Mouse (Mus musculus): ENCODE results near the gene Lsamp. TPM values are rescaled to one million over a fixed set of nuclear protein-coding genes. Genes with fewer than 3 reads are reported as not detected.

Gene Lsamp
- polyA plus RNA-seq, 1 experiment from 2014 or later, result 0.68 TPM

DNA sequence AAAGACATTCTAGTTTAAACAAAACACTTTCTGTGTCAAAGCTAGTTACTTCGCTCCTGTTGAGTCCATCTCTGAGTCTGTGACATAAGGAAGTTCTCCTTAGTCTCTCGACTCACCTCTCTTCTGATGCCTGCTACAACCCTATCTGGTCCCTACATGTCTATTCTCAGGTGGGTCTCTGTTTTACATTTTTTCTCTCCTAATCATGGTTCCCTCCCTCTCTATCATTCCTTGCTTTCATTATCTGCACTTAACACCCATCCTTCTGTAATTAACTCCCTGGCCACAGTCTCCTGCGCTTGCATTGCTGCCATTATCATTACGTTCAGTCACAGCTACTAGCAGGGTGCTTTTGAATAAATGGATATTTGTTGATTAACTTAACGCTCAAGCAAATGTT lies 726.3 kb downstream of the Lsamp start:
- Histone ChIP-seq H3K27ac (ENCODE audit: low read length) (no peak overlapping the region), H3K36me3 (ENCODE audit: control insufficient read depth, insufficient read depth) (no peaks in the 10 kb centered on the region), H3K27me3 (ENCODE audit: control insufficient read depth, insufficient read depth, low read length) (no peaks in the 10 kb centered on the region), H3K9ac (ENCODE audit: low read length) (no peak overlapping the region), H3K9me3 (replicated peaks; ENCODE audit: control insufficient read depth, low read length) (no peaks in the 10 kb centered on the region), H3K4me1 (ENCODE audit: control insufficient read depth, insufficient read depth, low read length) (no peaks in the 10 kb centered on the region), H3K4me2 (ENCODE audit: low read depth, low read length) (no peak overlapping the region), H3K4me3 (ENCODE audit: low read length) (no peak overlapping the region)
- 72% methylated on average over 5 of the region's 5 CpGs for WGBS
- no peak for ATAC-seq (replicated peaks; ENCODE audit: extremely low read depth, insufficient read depth, low FRiP score)

DNA sequence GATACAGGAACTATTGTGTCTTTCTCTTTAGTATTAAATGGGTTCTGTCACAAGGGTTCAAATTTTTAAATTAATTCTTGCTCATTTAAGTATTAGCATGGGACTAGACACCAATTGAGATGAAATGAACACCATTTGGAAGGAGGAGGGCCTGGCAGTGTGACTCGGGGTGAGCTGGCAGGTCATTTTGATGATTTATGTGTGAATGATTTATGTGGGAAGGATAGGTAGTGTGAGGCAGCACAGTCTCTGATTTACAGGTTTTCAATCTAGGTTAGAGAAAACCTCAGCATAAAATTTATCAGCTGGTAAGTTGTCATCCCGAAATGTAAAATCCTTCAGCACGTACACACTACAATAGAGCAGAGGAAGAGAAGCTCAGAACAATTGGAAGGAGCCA lies 729.6 kb downstream of the Lsamp start:
- Histone ChIP-seq H3K4me1 (ENCODE audit: control insufficient read depth, insufficient read depth, low read length) (no peaks in the 10 kb centered on the region), H3K27ac (ENCODE audit: low read length) (no peak overlapping the region), H3K36me3 (ENCODE audit: control insufficient read depth, insufficient read depth) (no peaks in the 10 kb centered on the region), H3K4me3 (ENCODE audit: low read length) (no peak overlapping the region), H3K9ac (ENCODE audit: low read length) (no peak overlapping the region), H3K9me3 (replicated peaks; ENCODE audit: control insufficient read depth, low read length) (no peaks in the 10 kb centered on the region), H3K4me2 (ENCODE audit: low read depth, low read length) (no peak overlapping the region), H3K27me3 (ENCODE audit: control insufficient read depth, insufficient read depth, low read length) (no peaks in the 10 kb centered on the region)
- WGBS, result 72% methylated on average over 3 of the region's 3 CpGs
- no peak for ATAC-seq (replicated peaks; ENCODE audit: extremely low read depth, insufficient read depth, low FRiP score)

- H3K9me3 ChIP-seq (replicated peaks; ENCODE audit: control insufficient read depth, low read length), result no peaks in the 10 kb centered on the region
- no peaks in the 10 kb centered on the region for H3K36me3 ChIP-seq (ENCODE audit: control insufficient read depth, insufficient read depth)
- no peak overlapping the region for H3K4me2 ChIP-seq (ENCODE audit: low read depth, low read length)
- no peak overlapping the region for H3K4me3 ChIP-seq (ENCODE audit: low read length)
- no peaks in the 10 kb centered on the region for H3K4me1 ChIP-seq (ENCODE audit: control insufficient read depth, insufficient read depth, low read length)
- no peak for ATAC-seq (replicated peaks; ENCODE audit: extremely low read depth, insufficient read depth, low FRiP score)
- whole genome bisulfite sequencing, result 36% methylated on average over 6 of the region's 6 CpGs
- no peak overlapping the region for H3K9ac ChIP-seq (ENCODE audit: low read length)
- H3K27me3 ChIP-seq (ENCODE audit: control insufficient read depth, insufficient read depth, low read length), result no peaks in the 10 kb centered on the region
- H3K27ac ChIP-seq (ENCODE audit: low read length), result no peak overlapping the region
Measured at GRCm38 (mm10) chr16:40739015-40739414, 754.9 kb downstream of the Lsamp start.

DNA sequence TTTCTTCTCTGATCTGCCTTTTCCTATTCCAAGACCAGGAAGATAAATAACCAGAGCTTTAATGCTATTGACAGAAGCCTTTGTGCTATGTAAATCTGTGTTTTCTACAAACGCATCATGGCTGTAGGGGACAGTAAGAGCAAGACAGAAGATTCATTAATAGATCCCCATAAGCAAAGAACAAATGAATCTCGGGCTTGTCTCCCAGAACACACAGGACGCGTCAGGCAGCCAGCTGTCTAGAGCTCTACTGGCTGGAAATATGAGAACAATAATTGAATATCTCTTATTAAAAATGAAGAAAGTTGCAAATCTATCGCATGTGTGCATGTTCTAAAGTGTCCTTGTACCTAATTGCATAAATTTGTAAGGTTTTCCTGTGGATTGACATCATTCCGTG lies 755.6 kb downstream of the Lsamp start:
- WGBS, result 85% methylated on average over 6 of the region's 6 CpGs
- Histone ChIP-seq H3K27ac (ENCODE audit: low read length) (no peak overlapping the region), H3K9me3 (replicated peaks; ENCODE audit: control insufficient read depth, low read length) (no peaks in the 10 kb centered on the region), H3K4me1 (ENCODE audit: control insufficient read depth, insufficient read depth, low read length) (no peaks in the 10 kb centered on the region), H3K36me3 (ENCODE audit: control insufficient read depth, insufficient read depth) (no peaks in the 10 kb centered on the region), H3K27me3 (ENCODE audit: control insufficient read depth, insufficient read depth, low read length) (no peaks in the 10 kb centered on the region), H3K4me2 (ENCODE audit: low read depth, low read length) (no peak overlapping the region), H3K9ac (ENCODE audit: low read length) (no peak overlapping the region), H3K4me3 (ENCODE audit: low read length) (no peak overlapping the region)
- no peak for ATAC-seq (replicated peaks; ENCODE audit: extremely low read depth, insufficient read depth, low FRiP score)

- no peak overlapping the region for H3K4me2 ChIP-seq (ENCODE audit: low read depth, low read length)
- no peaks in the 10 kb centered on the region for H3K36me3 ChIP-seq (ENCODE audit: control insufficient read depth, insufficient read depth)
- no peak overlapping the region for H3K27ac ChIP-seq (ENCODE audit: low read length)
- H3K4me3 ChIP-seq (ENCODE audit: low read length), result no peak overlapping the region
- WGBS, result 68% methylated on average over 8 of the region's 8 CpGs
- H3K4me1 ChIP-seq (ENCODE audit: control insufficient read depth, insufficient read depth, low read length), result no peaks in the 10 kb centered on the region
- H3K9ac ChIP-seq (ENCODE audit: low read length), result no peak overlapping the region
- no peak for ATAC-seq (replicated peaks; ENCODE audit: extremely low read depth, insufficient read depth, low FRiP score)
- H3K9me3 ChIP-seq (replicated peaks; ENCODE audit: control insufficient read depth, low read length), result no peaks in the 10 kb centered on the region
- no peaks in the 10 kb centered on the region for H3K27me3 ChIP-seq (ENCODE audit: control insufficient read depth, insufficient read depth, low read length)
Measured at GRCm38 (mm10) chr16:40740273-40740672, 756.1 kb downstream of the Lsamp start.

DNA sequence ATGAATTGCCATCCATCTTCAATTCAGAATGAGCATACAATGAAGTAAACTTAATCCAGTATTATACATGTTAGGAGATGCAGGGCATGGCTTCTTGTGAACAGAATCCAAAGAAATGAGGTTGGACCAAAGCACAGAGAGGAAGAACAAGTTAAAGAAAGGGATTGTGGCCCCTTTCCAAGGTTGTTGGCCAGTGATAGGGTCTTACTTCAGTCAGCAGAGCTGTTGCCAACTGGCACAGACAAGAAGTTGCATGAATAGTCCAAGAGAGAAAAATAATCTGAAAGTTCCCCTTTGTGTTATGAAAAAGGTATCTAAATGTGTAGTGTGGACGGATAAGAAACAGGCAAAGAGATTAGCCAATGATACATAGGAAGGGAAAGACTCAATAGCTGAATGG lies 843.0 kb downstream of the Lsamp start:
- H3K9me3 ChIP-seq (replicated peaks; ENCODE audit: control insufficient read depth, low read length), result no peaks in the 10 kb centered on the region
- no peaks in the 10 kb centered on the region for H3K4me1 ChIP-seq (ENCODE audit: control insufficient read depth, insufficient read depth, low read length)
- no peak overlapping the region for H3K9ac ChIP-seq (ENCODE audit: low read length)
- no peak overlapping the region for H3K4me2 ChIP-seq (ENCODE audit: low read depth, low read length)
- H3K27me3 ChIP-seq (ENCODE audit: control insufficient read depth, insufficient read depth, low read length), result no peaks in the 10 kb centered on the region
- no peak overlapping the region for H3K27ac ChIP-seq (ENCODE audit: low read length)
- ATAC-seq (replicated peaks; ENCODE audit: extremely low read depth, insufficient read depth, low FRiP score), result peak; percentile 67
- H3K4me3 ChIP-seq (ENCODE audit: low read length), result no peak overlapping the region
- 28% methylated on average over 1 of the region's 1 CpGs for WGBS
- H3K36me3 ChIP-seq (ENCODE audit: control insufficient read depth, insufficient read depth), result no peaks in the 10 kb centered on the region

- Histone ChIP-seq H3K9ac (ENCODE audit: low read length) (no peak overlapping the region), H3K27me3 (ENCODE audit: control insufficient read depth, insufficient read depth, low read length) (no peaks in the 10 kb centered on the region), H3K27ac (ENCODE audit: low read length) (no peak overlapping the region), H3K4me1 (ENCODE audit: control insufficient read depth, insufficient read depth, low read length) (no peaks in the 10 kb centered on the region), H3K9me3 (replicated peaks; ENCODE audit: control insufficient read depth, low read length) (no peaks in the 10 kb centered on the region), H3K4me3 (ENCODE audit: low read length) (no peak overlapping the region), H3K36me3 (ENCODE audit: control insufficient read depth, insufficient read depth) (no peaks in the 10 kb centered on the region), H3K4me2 (ENCODE audit: low read depth, low read length) (no peak overlapping the region)
- no peak for ATAC-seq (replicated peaks; ENCODE audit: extremely low read depth, insufficient read depth, low FRiP score)
Measured at GRCm38 (mm10) chr16:40831536-40831935, 847.4 kb downstream of the Lsamp start.

DNA sequence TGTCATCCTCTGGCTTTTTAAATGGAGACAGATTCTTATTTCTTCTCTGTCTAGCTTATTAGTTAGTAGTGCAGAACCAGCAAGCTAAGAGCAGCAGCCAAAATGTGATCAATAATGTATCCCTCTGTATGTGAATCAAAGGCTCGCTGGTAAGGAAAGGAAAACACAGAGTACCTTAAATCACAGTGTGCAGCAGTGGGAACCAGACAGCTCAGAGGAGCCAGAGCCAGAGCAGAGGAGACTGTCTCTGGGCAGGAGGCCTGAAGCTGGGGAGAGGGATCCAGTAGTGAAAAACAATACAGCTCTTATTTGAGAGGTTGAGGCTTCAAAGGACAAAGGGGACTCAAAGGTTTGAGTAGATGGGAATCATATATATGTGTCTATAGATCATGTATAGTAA lies 857.6 kb downstream of the Lsamp start:
- Histone ChIP-seq H3K4me2 (ENCODE audit: low read depth, low read length) (no peak overlapping the region), H3K27me3 (ENCODE audit: control insufficient read depth, insufficient read depth, low read length) (no peaks in the 10 kb centered on the region), H3K4me1 (ENCODE audit: control insufficient read depth, insufficient read depth, low read length) (no peaks in the 10 kb centered on the region), H3K4me3 (ENCODE audit: low read length) (no peak overlapping the region), H3K36me3 (ENCODE audit: control insufficient read depth, insufficient read depth) (no peaks in the 10 kb centered on the region), H3K27ac (ENCODE audit: low read length) (no peak overlapping the region), H3K9ac (ENCODE audit: low read length) (no peak overlapping the region), H3K9me3 (replicated peaks; ENCODE audit: control insufficient read depth, low read length) (no peaks in the 10 kb centered on the region)
- no peak for ATAC-seq (replicated peaks; ENCODE audit: extremely low read depth, insufficient read depth, low FRiP score)
- WGBS, result 67% methylated on average over 1 of the region's 1 CpGs

- no peak for ATAC-seq (replicated peaks; ENCODE audit: extremely low read depth, insufficient read depth, low FRiP score)
- Histone ChIP-seq H3K4me3 (ENCODE audit: low read length) (no peak overlapping the region), H3K9ac (ENCODE audit: low read length) (no peak overlapping the region), H3K4me2 (ENCODE audit: low read depth, low read length) (no peak overlapping the region), H3K27ac (ENCODE audit: low read length) (no peak overlapping the region), H3K36me3 (ENCODE audit: control insufficient read depth, insufficient read depth) (no peaks in the 10 kb centered on the region), H3K9me3 (replicated peaks; ENCODE audit: control insufficient read depth, low read length) (no peaks in the 10 kb centered on the region), H3K27me3 (ENCODE audit: control insufficient read depth, insufficient read depth, low read length) (no peaks in the 10 kb centered on the region), H3K4me1 (ENCODE audit: control insufficient read depth, insufficient read depth, low read length) (no peaks in the 10 kb centered on the region)
Measured at GRCm38 (mm10) chr16:40866733-40867132, 882.6 kb downstream of the Lsamp start.

DNA sequence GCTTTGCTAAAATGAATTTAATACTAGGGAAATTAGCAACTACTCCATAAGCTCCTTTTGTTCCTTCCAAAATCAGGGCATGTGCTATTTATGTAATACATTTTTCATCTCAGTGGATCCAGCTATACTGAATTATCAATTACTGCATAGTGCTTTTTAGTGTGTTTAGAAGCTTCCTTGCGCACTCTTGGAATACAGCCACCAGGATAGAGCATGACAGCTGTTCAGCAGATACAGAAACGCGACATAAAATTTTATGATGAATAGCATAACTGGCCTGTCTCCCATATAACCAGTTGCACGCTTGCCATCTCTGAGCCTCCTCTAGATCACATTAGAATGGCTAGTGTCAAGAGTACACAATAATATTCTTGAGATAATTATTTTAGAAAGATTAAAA lies 894.1 kb downstream of the Lsamp start:
- Histone ChIP-seq H3K27ac (ENCODE audit: low read length) (no peak overlapping the region), H3K27me3 (ENCODE audit: control insufficient read depth, insufficient read depth, low read length) (no peaks in the 10 kb centered on the region), H3K9me3 (replicated peaks; ENCODE audit: control insufficient read depth, low read length) (0 out of 2 replicates have a peak, but pooled peaks cover 2% of the 10 kb centered on the region), H3K36me3 (ENCODE audit: control insufficient read depth, insufficient read depth) (no peaks in the 10 kb centered on the region), H3K4me3 (ENCODE audit: low read length) (no peak overlapping the region), H3K4me1 (ENCODE audit: control insufficient read depth, insufficient read depth, low read length) (no peaks in the 10 kb centered on the region), H3K4me2 (ENCODE audit: low read depth, low read length) (no peak overlapping the region), H3K9ac (ENCODE audit: low read length) (no peak overlapping the region)
- 76% methylated on average over 4 of the region's 4 CpGs for WGBS
- ATAC-seq (replicated peaks; ENCODE audit: extremely low read depth, insufficient read depth, low FRiP score), result no peak
